Comparison of ENCODE assay signal across 8 mouse cellular contexts in genomic region chr2:128745879-128746620, GRCm38 (mm10). TPM values are rescaled to one million over a fixed set of nuclear protein-coding genes. Genes with fewer than 3 reads are reported as not detected.
DNase-seq lines count a peak whose midpoint lies in the region; ATAC-seq and TF ChIP-seq lines count a peak whose summit lies in the region.

No protein-coding gene starts in this region.

- no peak overlapping the region for H3K4me2 ChIP-seq in limb, embryonic 15.5 days

- peak; percentile 27 to 57 for DNase-seq in layer of hippocampus, adult 18-20 months (ENCODE audit: low spot score in 2 of 2)
- DNase-seq in layer of hippocampus, adult 9-10 months (ENCODE audit: low spot score) = no peak
- DNase-seq in cerebellum, postnatal 14 days = no peak
- DNase-seq in spleen, adult 18-20 months = no peak

- peaks cover 66% of the 10 kb centered on the region for H3K4me1 ChIP-seq in bone marrow macrophage, adult 2 months (ENCODE audit: control insufficient read depth, insufficient read depth, low read length)
- peaks cover 6% of the 10 kb centered on the region; the same call in 1 of the 2 replicates for H3K4me1 ChIP-seq in cortical plate, adult 2 months (ENCODE audit: control insufficient read depth, insufficient read depth, low read length)
- peaks cover 31% of the 10 kb centered on the region for H3K4me1 ChIP-seq in limb, embryonic 15.5 days

- H3K27ac ChIP-seq in bone marrow macrophage, adult 2 months (ENCODE audit: insufficient read depth, low read depth, low read length) = peak overlapping the region; percentile 95
- peak overlapping the region; percentile 97 for H3K27ac ChIP-seq in cortical plate, adult 2 months (ENCODE audit: insufficient read depth, low read length)
- peak overlapping the region; percentile 72 for H3K27ac ChIP-seq in limb, embryonic 15.5 days

- no peak for TF ChIP-seq CTCF in bone marrow macrophage, adult 2 months (IDR thresholded peaks at IDR 0.05; ENCODE audit: low read depth, low read length)
- no peak for TF ChIP-seq CTCF in cortical plate, adult 2 months (IDR thresholded peaks at IDR 0.05; ENCODE audit: extremely low read depth, insufficient read depth, low read length)

- 36% methylated on average over 12 of the region's 12 CpGs for WGBS in limb, embryonic 15.5 days

- H3K4me3 ChIP-seq in bone marrow macrophage, adult 2 months (ENCODE audit: insufficient read depth, low read length) = 0 out of 2 replicates have a peak overlapping the region, but pooled peaks have one; percentile 21
- no peak overlapping the region for H3K4me3 ChIP-seq in cortical plate, adult 2 months (ENCODE audit: insufficient read depth, low read length)
- no peak overlapping the region for H3K4me3 ChIP-seq in limb, embryonic 15.5 days

- no peak overlapping the region for H3K9ac ChIP-seq in limb, embryonic 15.5 days

- no peak for TF ChIP-seq POLR2A in bone marrow macrophage, adult 2 months (IDR thresholded peaks at IDR 0.05; ENCODE audit: borderline replicate concordance, low read depth, low read length)
- TF ChIP-seq POLR2A in cortical plate, adult 2 months (IDR thresholded peaks at IDR 0.05; ENCODE audit: extremely low read depth, insufficient read depth, low read length) = no peak

- no peak for ATAC-seq in limb, embryonic 15.5 days (ENCODE audit: insufficient number of reproducible peaks, low FRiP score, low TSS enrichment, low read depth)
- no peak for ATAC-seq in erythroid progenitor cell, adult 5-6 weeks (replicated peaks; ENCODE audit: low FRiP score, poor library complexity, severe bottlenecking)

- H3K9me3 ChIP-seq in limb, embryonic 15.5 days = no peaks in the 10 kb centered on the region

- H3K27me3 ChIP-seq in limb, embryonic 15.5 days = no peaks in the 10 kb centered on the region

- H3K36me3 ChIP-seq in limb, embryonic 15.5 days = peaks cover 6% of the 10 kb centered on the region

RNA-seq across cellular contexts. Expression of gene Mertk, which starts 47.3 kb away (rescaled TPM):
- total RNA-seq in layer of hippocampus, adult 18-20 months (2021) = 10 to 100 TPM; 33.9 to 36.7 TPM
- polyA plus RNA-seq in bone marrow macrophage, adult 2 months (2012; ENCODE audit: insufficient read depth, insufficient read length, missing spikeins) = 52.5 and 53.2 TPM in 2 replicates
- 17.9 and 21.3 TPM in 2 replicates for polyA plus RNA-seq in cortical plate, adult 2 months (2012; rRNA removed)
- 10.7 and 11.0 TPM in 2 replicates for polyA plus RNA-seq in limb, embryonic 15.5 days (2015; fragmentation: Nextera tagmentation; extraction: Ambion mirVana)
- 1.7 and 6.1 TPM in 2 replicates for total RNA-seq in erythroid progenitor cell, adult 5-6 weeks (2015; ENCODE audit: low replicate concordance)
- 3.2 and 6.4 TPM in 2 replicates for total RNA-seq in erythroid progenitor cell, adult 5-6 weeks (2017; ENCODE audit: low replicate concordance)

RNA-seq across cellular contexts. Expression of gene Anapc1, which starts 58.9 kb away (rescaled TPM):
- 10 to 100 TPM; 59.9 to 63.2 TPM for total RNA-seq in layer of hippocampus, adult 18-20 months (2021)
- 57.0 and 61.1 TPM in 2 replicates for polyA plus RNA-seq in bone marrow macrophage, adult 2 months (2012; ENCODE audit: insufficient read depth, insufficient read length, missing spikeins)
- 36.5 and 41.5 TPM in 2 replicates for polyA plus RNA-seq in cortical plate, adult 2 months (2012; rRNA removed)
- 50.5 and 57.0 TPM in 2 replicates for polyA plus RNA-seq in limb, embryonic 15.5 days (2015; fragmentation: Nextera tagmentation; extraction: Ambion mirVana)
- total RNA-seq in erythroid progenitor cell, adult 5-6 weeks (2015; ENCODE audit: low replicate concordance) = 74.6 and 88.4 TPM in 2 replicates
- total RNA-seq in erythroid progenitor cell, adult 5-6 weeks (2017; ENCODE audit: low replicate concordance) = 93.8 and 97.8 TPM in 2 replicates

Comparison
In these comparisons a context has a peak if more than half of its experiments do, and no peak if none do; other contexts are left out.
1. DNase-seq: peak in layer of hippocampus, adult 18-20 months (2 of 2); none in layer of hippocampus, adult 9-10 months (single experiment), cerebellum, postnatal 14 days (0 of 2) and spleen, adult 18-20 months (0 of 2).
2. Peak in every context shown above with its lines, with median percentiles within 50 percentile points of each other: H3K27ac ChIP-seq.